Mouse (Mus musculus): ENCODE measurements around the gene Shisa2.

GRCm38 (mm10) chr14:59674556-59674955, 49.4 kb downstream of the Shisa2 start:
- TF ChIP-seq EP300 (IDR thresholded peaks at IDR 0.05; ENCODE audit: low read depth) (no peak), CTCF (IDR thresholded peaks at IDR 0.05; ENCODE audit: low read depth) (no peak)

Measured in liver, embryonic 14.5 days (tissue).